Mouse (Mus musculus) forebrain, embryonic 16.5 days (tissue): ENCODE results near the gene Ttc22. TPM values are rescaled to one million over a fixed set of nuclear protein-coding genes. Genes with fewer than 3 reads are reported as not detected.

Experiments
- ATAC-seq: fragments of 200-750 bp; cut with Nextera tagmentation; 2 replicates; pipeline ENCODE4 v1.8.0; 2017; ENCODE audit warnings: mild to moderate bottlenecking, moderate library complexity
- H3K27ac ChIP-seq: fragments of 300-500 bp; sonication (generic); 2 replicates; pipeline ENCODE4 v1.5.1; 2014; ENCODE audit warnings: low read length, control low read depth
- H3K27me3 ChIP-seq: fragments of 300-500 bp; sonication (generic); replicated peaks from 2 replicates; pipeline ENCODE4 v1.6.1; 2014; ENCODE audit warnings: low read length; ENCODE audit not compliant: control insufficient read depth, insufficient read depth
- H3K36me3 ChIP-seq: fragments of 300-500 bp; sonication (generic); 2 replicates; pipeline ENCODE4 v1.6.1; 2014; ENCODE audit not compliant: control insufficient read depth, insufficient read depth
- H3K4me1 ChIP-seq: fragments of 300-500 bp; sonication (generic); replicated peaks from 2 replicates; pipeline ENCODE4 v1.6.1; 2014; ENCODE audit warnings: low read length; ENCODE audit not compliant: control insufficient read depth, insufficient read depth
- H3K4me2 ChIP-seq: fragments of 300-500 bp; sonication (generic); 2 replicates; pipeline ENCODE4 v1.6.1; 2014; ENCODE audit warnings: mild to moderate bottlenecking, low read length, control low read depth
- H3K4me3 ChIP-seq: fragments of 300-500 bp; sonication (generic); replicated peaks from 2 replicates; pipeline ENCODE4 v1.5.1; 2014; ENCODE audit warnings: mild to moderate bottlenecking, low read length, control low read depth
- H3K9ac ChIP-seq: fragments of 300-500 bp; sonication (generic); replicated peaks from 2 replicates; pipeline ENCODE4 v1.6.1; 2014; ENCODE audit warnings: low read depth, low read length, control low read depth
- H3K9me3 ChIP-seq: fragments of 300-500 bp; sonication (generic); 2 replicates; pipeline ENCODE4 v1.6.1; 2016; ENCODE audit warnings: low read length; ENCODE audit not compliant: control insufficient read depth
- WGBS: fragments of 180-500 bp; shearing (Covaris S2); extraction: QIAGEN DNeasy Blood & Tissue Kit; methylation state at CpG from one replicate; pipeline ENCODE4 v1.1.7; 2014; 5-methylcytosine and 5-hydroxymethylcytosine counted together
- polyA plus RNA-seq: library from polyadenylated mRNA; unstranded; fragments of >200 nt; fragmentation: Nextera tagmentation; extraction: Ambion mirVana; gene quantifications from 2 replicates; pipeline ENCODE4 v1.2.1, GENCODE M21; 2015

Ttc22 gene
- polyA plus RNA-seq, 1 experiment from 2014 or later, result 0.71 TPM

GRCm38 (mm10) chr4:106664697-106665096 lies 42.5 kb downstream of the Ttc22 start:
- Histone ChIP-seq H3K9ac (no peak overlapping the region), H3K27me3 (no peaks in the 10 kb centered on the region), H3K36me3 (peaks cover 19% of the 10 kb centered on the region), H3K4me2 (no peak overlapping the region), H3K4me3 (no peak overlapping the region), H3K9me3 (no peaks in the 10 kb centered on the region), H3K27ac (no peak overlapping the region), H3K4me1 (no peaks in the 10 kb centered on the region)
- ATAC-seq, result no peak
- 91% methylated on average over 6 of the region's 6 CpGs for WGBS

- Histone ChIP-seq H3K36me3 (peaks cover 25% of the 10 kb centered on the region), H3K27ac (no peak overlapping the region), H3K4me3 (no peak overlapping the region), H3K9me3 (no peaks in the 10 kb centered on the region), H3K9ac (no peak overlapping the region), H3K4me1 (no peaks in the 10 kb centered on the region), H3K27me3 (no peaks in the 10 kb centered on the region), H3K4me2 (no peak overlapping the region)
- no peak for ATAC-seq
- 96% methylated on average over 2 of the region's 2 CpGs for WGBS
These were observed 43.0 kb downstream of the Ttc22 start for GRCm38 (mm10) chr4:106665269-106665668.

- Histone ChIP-seq H3K9me3 (no peaks in the 10 kb centered on the region), H3K27ac (no peak overlapping the region), H3K4me3 (no peak overlapping the region), H3K36me3 (peaks cover 28% of the 10 kb centered on the region), H3K4me1 (no peaks in the 10 kb centered on the region), H3K9ac (no peak overlapping the region), H3K27me3 (no peaks in the 10 kb centered on the region), H3K4me2 (no peak overlapping the region)
- 94% methylated on average over 10 of the region's 10 CpGs for WGBS
- no peak for ATAC-seq
These were observed 43.4 kb downstream of the Ttc22 start for GRCm38 (mm10) chr4:106665673-106666072.

- Histone ChIP-seq H3K9me3 (no peaks in the 10 kb centered on the region), H3K4me3 (no peak overlapping the region)
These were observed 44.3 kb downstream of the Ttc22 start for GRCm38 (mm10) chr4:106666546-106666945.

GRCm38 (mm10) chr4:106676749-106677148 lies 54.5 kb downstream of the Ttc22 start:
- 94% methylated on average over 5 of the region's 5 CpGs for WGBS
- no peak for ATAC-seq

More at GRCm38 (mm10) chr4:106666546-106666945, 44.3 kb downstream of the Ttc22 start:
- WGBS, result 96% methylated on average over 2 of the region's 2 CpGs
- Histone ChIP-seq H3K4me2 (no peak overlapping the region), H3K36me3 (peaks cover 31% of the 10 kb centered on the region), H3K9ac (no peak overlapping the region), H3K27me3 (no peaks in the 10 kb centered on the region), H3K27ac (no peak overlapping the region), H3K4me1 (no peaks in the 10 kb centered on the region)
- ATAC-seq, result no peak

GRCm38 (mm10) chr4:106678442-106679118 lies 56.3 kb downstream of the Ttc22 start, which contains the start of gene Ttc4:
TSS of gene Ttc4 (minus strand) at chr4:106678944.
- Histone ChIP-seq H3K27ac (peak within 1 kb of the TSS; percentile 33; the same call in 1 of the 2 replicates), H3K4me3 (peak within 1 kb of the TSS; percentile 83), H3K9ac (peak within 1 kb of the TSS; percentile 77), H3K9me3 (no peaks in the 10 kb centered on the region), H3K4me1 (peaks cover 8% of the 10 kb centered on the region), H3K4me2 (peak within 1 kb of the TSS; percentile 86), H3K36me3 (peaks cover 8% of the 10 kb centered on the region), H3K27me3 (no peaks in the 10 kb centered on the region)
- peak; percentile 97 for ATAC-seq
- WGBS, result under 1% methylated on average over 40 of the region's 43 CpGs

More at GRCm38 (mm10) chr4:106676749-106677148, 54.5 kb downstream of the Ttc22 start:
- Histone ChIP-seq H3K27me3 (no peaks in the 10 kb centered on the region), H3K4me1 (peaks cover 8% of the 10 kb centered on the region), H3K9me3 (no peaks in the 10 kb centered on the region), H3K27ac (no peak overlapping the region), H3K4me3 (no peak overlapping the region), H3K4me2 (no peak overlapping the region), H3K36me3 (peaks cover 8% of the 10 kb centered on the region), H3K9ac (no peak overlapping the region)

- no peaks in the 10 kb centered on the region for H3K27me3 ChIP-seq
- H3K4me2 ChIP-seq, result peak overlapping the region; percentile 86
- peak; percentile 26 for ATAC-seq
- peak overlapping the region; percentile 83 for H3K4me3 ChIP-seq
- H3K9me3 ChIP-seq, result no peaks in the 10 kb centered on the region
- H3K9ac ChIP-seq, result no peak overlapping the region
- 42% methylated on average over 3 of the region's 3 CpGs for WGBS
- H3K27ac ChIP-seq, result no peak overlapping the region
- peaks cover 8% of the 10 kb centered on the region for H3K4me1 ChIP-seq
- peaks cover 8% of the 10 kb centered on the region for H3K36me3 ChIP-seq
These were observed 56.9 kb downstream of the Ttc22 start for GRCm38 (mm10) chr4:106679152-106679551.

- 57% methylated on average over 2 of the region's 2 CpGs for WGBS
- Histone ChIP-seq H3K4me3 (no peak overlapping the region), H3K27me3 (no peaks in the 10 kb centered on the region), H3K9me3 (no peaks in the 10 kb centered on the region), H3K36me3 (peaks cover 5% of the 10 kb centered on the region), H3K4me2 (no peak overlapping the region), H3K4me1 (peaks cover 8% of the 10 kb centered on the region), H3K27ac (no peak overlapping the region), H3K9ac (no peak overlapping the region)
- no peak for ATAC-seq
These were observed 58.7 kb downstream of the Ttc22 start for GRCm38 (mm10) chr4:106680955-106681354.

GRCm38 (mm10) chr4:106688636-106689296 lies 66.5 kb downstream of the Ttc22 start:
- H3K4me3 ChIP-seq, result no peak overlapping the region
- WGBS, result 51% methylated on average over 3 of the region's 3 CpGs
- H3K4me1 ChIP-seq, result no peaks in the 10 kb centered on the region
- no peaks in the 10 kb centered on the region for H3K36me3 ChIP-seq
- no peaks in the 10 kb centered on the region for H3K27me3 ChIP-seq
- no peak overlapping the region for H3K27ac ChIP-seq
- H3K9ac ChIP-seq, result no peak overlapping the region
- no peaks in the 10 kb centered on the region for H3K9me3 ChIP-seq
- ATAC-seq, result no peak
- no peak overlapping the region for H3K4me2 ChIP-seq
